Mouse (Mus musculus) ES-E14 (cell line): ENCODE results near the gene Hs2st1.

ENCODE experiments used
- HCFC1 ChIP-seq: IDR thresholded peaks from 2 replicates; pipeline ENCODE4 v1.6.1; 2012; ENCODE audit warnings: low read length, inconsistent platforms, borderline replicate concordance; ENCODE audit not compliant: insufficient read depth
- ZC3H11A ChIP-seq: IDR thresholded peaks from 2 replicates; pipeline ENCODE4 v1.6.1; 2012; ENCODE audit warnings: low read depth, mild to moderate bottlenecking, inconsistent platforms, low read length, borderline replicate concordance

GRCm38 (mm10) chr3:144435281-144435680, 134.7 kb downstream of the Hs2st1 start:
- no peak for TF ChIP-seq HCFC1
- no peak for TF ChIP-seq ZC3H11A
